Mouse (Mus musculus): Measurements from ENCODE around the gene Rps27l.

DNA sequence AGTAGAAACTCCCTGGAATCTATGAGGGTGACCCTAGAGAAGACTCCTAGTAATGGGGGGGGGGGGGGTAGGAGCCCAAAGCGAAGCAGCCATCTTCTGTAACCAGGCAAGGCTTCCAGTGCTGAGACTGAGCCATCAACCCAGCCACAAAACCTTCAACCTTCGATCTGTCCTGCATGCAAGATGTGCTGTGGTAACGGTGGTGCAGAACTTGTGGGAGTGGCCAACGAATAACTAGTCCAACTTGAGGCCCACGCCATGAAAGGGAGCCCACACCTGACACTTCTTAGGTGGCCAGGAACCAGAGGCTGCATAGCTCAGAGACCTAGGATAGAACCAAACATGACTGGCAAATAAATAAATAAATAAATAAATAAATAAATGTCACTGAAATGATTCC is 35.2 kb upstream of the Rps27l start:
- TF ChIP-seq CTCF (IDR thresholded peaks at IDR 0.05; ENCODE audit: borderline replicate concordance, insufficient read depth, low read length): no peak
- TF ChIP-seq POLR2A (IDR thresholded peaks at IDR 0.05; ENCODE audit: low read depth, low read length): no peak
